Mouse (Mus musculus) cerebellum, adult 2 months (tissue): Measurements from ENCODE around the gene Ss18l2.

Experiments used
- CTCF ChIP-seq: fragments of 200-500 bp; IDR thresholded peaks from 2 replicates; pipeline ENCODE4 v1.5.1; 2011; ENCODE audit warnings: low read depth, mild to moderate bottlenecking, control low read depth, low read length, moderate library complexity, borderline replicate concordance; ENCODE audit not compliant: insufficient read depth
- POLR2A ChIP-seq: fragments of 200-500 bp; IDR thresholded peaks from 2 replicates; pipeline ENCODE4 v1.6.1; 2011; ENCODE audit warnings: low read length, control low read depth, borderline replicate concordance; ENCODE audit not compliant: insufficient read depth

DNA sequence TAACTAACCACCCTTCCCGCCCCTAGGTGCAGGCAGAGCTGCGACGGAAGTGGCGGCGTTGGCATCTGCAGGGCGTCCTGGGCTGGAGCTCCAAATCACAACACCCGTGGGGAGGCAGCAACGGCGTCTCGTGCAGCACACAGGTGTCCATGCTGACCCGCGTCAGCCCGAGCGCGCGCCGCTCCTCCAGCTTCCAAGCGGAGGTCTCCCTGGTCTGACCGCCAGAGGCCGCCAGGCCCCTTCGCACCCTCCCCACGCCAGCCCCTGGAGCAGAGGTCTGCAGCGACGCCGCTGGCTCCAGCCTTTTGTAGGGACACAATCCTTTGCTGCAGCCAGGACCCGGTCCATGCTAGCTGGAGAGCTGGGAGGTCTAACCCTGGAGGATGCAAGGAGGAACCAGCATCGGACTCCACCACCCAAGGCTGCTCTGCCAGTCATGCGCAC is 40.8 kb upstream of the Ss18l2 start:
- TF ChIP-seq POLR2A (no peak), CTCF (no peak; the same call in 1 of the 2 replicates)
